Mouse (Mus musculus) ES-Bruce4 (cell line): ENCODE measurements around the gene Sprr2i. TPM values are rescaled to one million over a fixed set of nuclear protein-coding genes. Genes with fewer than 3 reads are reported as not detected.

Experiments used
- H3K27ac ChIP-seq: 2 replicates; pipeline ENCODE4 v1.5.1; 2012; ENCODE audit warnings: low read length, inconsistent platforms; ENCODE audit not compliant: insufficient read depth
- H3K27me3 ChIP-seq: 2 replicates; pipeline ENCODE4 v1.6.1; 2012; ENCODE audit warnings: mild to moderate bottlenecking, low read length, inconsistent platforms; ENCODE audit not compliant: control insufficient read depth, poor library complexity, insufficient read depth, severe bottlenecking
- H3K36me3 ChIP-seq: 2 replicates; pipeline ENCODE4 v1.6.1; 2012; ENCODE audit warnings: inconsistent platforms, mild to moderate bottlenecking, low read length, moderate library complexity; ENCODE audit not compliant: control insufficient read depth, poor library complexity, insufficient read depth, severe bottlenecking
- H3K4me1 ChIP-seq: one replicate; pipeline ENCODE4 v1.8.1; 2011; ENCODE audit warnings: low read length; ENCODE audit not compliant: control insufficient read depth, insufficient read depth
- H3K4me3 ChIP-seq: 2 replicates; pipeline ENCODE4 v1.5.1; 2011; ENCODE audit warnings: low read depth, mild to moderate bottlenecking, low read length
- H3K9ac ChIP-seq: 2 replicates; pipeline ENCODE4 v1.6.1; 2012; ENCODE audit warnings: low read depth, mild to moderate bottlenecking, inconsistent platforms; ENCODE audit not compliant: poor library complexity, severe bottlenecking
- H3K9me3 ChIP-seq: replicated peaks from 2 replicates; pipeline ENCODE4 v1.6.1; 2012; ENCODE audit warnings: mild to moderate bottlenecking, low read length, inconsistent platforms; ENCODE audit not compliant: control insufficient read depth, poor library complexity, insufficient read depth, severe bottlenecking
- CTCF ChIP-seq: IDR thresholded peaks from one replicate; pipeline ENCODE4 v1.8.1; 2011; ENCODE audit warnings: low read depth, low read length
- EP300 ChIP-seq: IDR thresholded peaks from 2 replicates; pipeline ENCODE4 v1.6.1; 2011; ENCODE audit warnings: low read depth, low read length; ENCODE audit not compliant: insufficient read depth
- POLR2A ChIP-seq: IDR thresholded peaks from one replicate; pipeline ENCODE4 v1.8.1; 2011; ENCODE audit warnings: low read length; ENCODE audit not compliant: insufficient read depth
- polyA plus RNA-seq: library from polyadenylated mRNA; stranded (reverse); fragments of >200 nt; gene quantifications from 2 replicates; pipeline ENCODE4 v1.2.4, GENCODE M21; 2011; ENCODE audit warnings: low read depth; ENCODE audit not compliant: missing spikeins, insufficient read depth, insufficient read length

Sprr2i gene
- polyA plus RNA-seq = not detected in 2 replicates

- no peak for TF ChIP-seq POLR2A
- no peak for TF ChIP-seq CTCF
- no peak for TF ChIP-seq EP300
- Histone ChIP-seq H3K4me3 (no peak within 1 kb of the TSS), H3K27ac (no peak within 1 kb of the TSS), H3K27me3 (no peaks in the 10 kb centered on the region), H3K36me3 (no peaks in the 10 kb centered on the region), H3K4me1 (no peaks in the 10 kb centered on the region), H3K9ac (no peak within 1 kb of the TSS), H3K9me3 (no peaks in the 10 kb centered on the region)
These were observed at the start of gene Sprr2i for GRCm38 (mm10) chr3:92407691-92408090. TSS of gene Sprr2i (plus strand) at chr3:92407991.

DNA sequence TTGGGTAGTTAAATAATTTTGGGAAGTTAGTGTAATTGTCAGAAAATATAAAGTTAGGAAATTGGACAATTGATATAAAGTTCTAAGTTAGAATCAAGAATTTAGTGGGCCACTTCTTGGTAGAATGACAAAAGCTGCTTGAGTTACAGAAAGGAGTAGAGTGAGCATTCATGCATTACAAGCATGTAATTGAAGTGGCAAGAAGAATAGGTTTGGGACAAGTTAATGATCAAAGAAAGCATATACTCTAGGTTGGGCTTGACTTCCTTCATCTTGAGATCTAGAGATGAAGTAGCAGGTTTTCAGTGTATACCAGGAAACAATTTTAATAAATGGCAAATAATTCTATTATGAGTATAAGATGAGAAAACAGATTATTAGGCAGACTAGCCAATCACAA, 46.2 kb upstream of the Sprr2i start:
- Histone ChIP-seq H3K9me3 (no peaks in the 10 kb centered on the region), H3K27me3 (no peaks in the 10 kb centered on the region), H3K4me3 (no peak overlapping the region), H3K36me3 (no peaks in the 10 kb centered on the region), H3K4me1 (no peaks in the 10 kb centered on the region), H3K9ac (no peak overlapping the region), H3K27ac (no peak overlapping the region)
- TF ChIP-seq CTCF = no peak
- TF ChIP-seq EP300 = no peak
- no peak for TF ChIP-seq POLR2A

GRCm38 (mm10) chr3:92364887-92365286, 42.9 kb upstream of the Sprr2i start, which contains the start of gene Sprr2f:
TSS of gene Sprr2f (plus strand) at chr3:92365187.
- Histone ChIP-seq H3K4me1 (no peaks in the 10 kb centered on the region), H3K4me3 (no peak within 1 kb of the TSS), H3K9ac (no peak within 1 kb of the TSS), H3K9me3 (no peaks in the 10 kb centered on the region), H3K27me3 (no peaks in the 10 kb centered on the region), H3K36me3 (no peaks in the 10 kb centered on the region), H3K27ac (no peak within 1 kb of the TSS)
- TF ChIP-seq EP300 (no peak), CTCF (no peak), POLR2A (no peak)

GRCm38 (mm10) chr3:92373613-92374012, 34.2 kb upstream of the Sprr2i start:
- Histone ChIP-seq H3K9ac (no peak overlapping the region), H3K27ac (no peak overlapping the region), H3K27me3 (no peaks in the 10 kb centered on the region), H3K4me3 (no peak overlapping the region), H3K9me3 (no peaks in the 10 kb centered on the region), H3K4me1 (no peaks in the 10 kb centered on the region), H3K36me3 (no peaks in the 10 kb centered on the region)
- TF ChIP-seq POLR2A (no peak), CTCF (no peak), EP300 (no peak)

- no peaks in the 10 kb centered on the region for H3K27me3 ChIP-seq
- no peak within 1 kb of the TSS for H3K9ac ChIP-seq
- peaks cover 2% of the 10 kb centered on the region for H3K4me1 ChIP-seq
- no peaks in the 10 kb centered on the region for H3K36me3 ChIP-seq
- TF ChIP-seq EP300 = no peak
- TF ChIP-seq CTCF = no peak
- TF ChIP-seq POLR2A = no peak
- H3K4me3 ChIP-seq = no peak within 1 kb of the TSS
- no peak within 1 kb of the TSS for H3K27ac ChIP-seq
- H3K9me3 ChIP-seq = no peaks in the 10 kb centered on the region
These were observed 22.4 kb upstream of the Sprr2i start, which contains the start of gene Sprr2h for GRCm38 (mm10) chr3:92385385-92385784. TSS of gene Sprr2h (plus strand) at chr3:92385685.

- TF ChIP-seq POLR2A (no peak), EP300 (no peak), CTCF (no peak)
- no peaks in the 10 kb centered on the region for H3K27me3 ChIP-seq
- H3K36me3 ChIP-seq = no peaks in the 10 kb centered on the region
These were observed 13.5 kb upstream of the Sprr2i start for GRCm38 (mm10) chr3:92394301-92394700.

More at GRCm38 (mm10) chr3:92394301-92394700, 13.5 kb upstream of the Sprr2i start:
- Histone ChIP-seq H3K27ac (no peak overlapping the region), H3K9me3 (no peaks in the 10 kb centered on the region), H3K4me1 (peaks cover under 1% of the 10 kb centered on the region), H3K4me3 (no peak overlapping the region), H3K9ac (no peak overlapping the region)
